Mouse (Mus musculus) CH12.LX (cell line): Measurements from ENCODE around the gene Slc12a6. TPM values are rescaled to one million over a fixed set of nuclear protein-coding genes. Genes with fewer than 3 reads are reported as not detected.

Source experiments
- DNase-seq: peaks from one replicate; pipeline ENCODE4 v3.0.0-alpha.2; 2013; ENCODE audit errors: extremely low read depth
- H3K27ac ChIP-seq: 2 replicates; pipeline ENCODE4 v1.5.1; 2012; ENCODE audit warnings: low read depth, mild to moderate bottlenecking, control low read depth, moderate library complexity; ENCODE audit not compliant: insufficient read depth
- H3K27me3 ChIP-seq: replicated peaks from 2 replicates; pipeline ENCODE3; 2012; ENCODE audit warnings: inconsistent platforms
- H3K36me3 ChIP-seq, 2 experiments: replicated peaks in 1 of 2; 2 replicates each; pipeline versions ENCODE3 to v1.6.1; 2012; ENCODE audit warnings: inconsistent platforms in 1 of 2, low read length in 1 of 2, mild to moderate bottlenecking in 1 of 2, mixed read lengths in 1 of 2, moderate library complexity in 1 of 2; ENCODE audit not compliant: control insufficient read depth in 1 of 2, insufficient read depth in 1 of 2
- H3K4me1 ChIP-seq, 2 experiments: 2 replicates each; pipeline ENCODE4 v1.6.1; 2012; ENCODE audit warnings: inconsistent platforms in 1 of 2, moderate library complexity in 1 of 2; ENCODE audit not compliant: insufficient read depth in 2 of 2, control insufficient read depth in 1 of 2
- H3K4me2 ChIP-seq: 2 replicates; pipeline ENCODE4 v1.6.1; 2012; ENCODE audit warnings: low read depth, mild to moderate bottlenecking, control low read depth; ENCODE audit not compliant: poor library complexity, insufficient read depth, severe bottlenecking
- H3K4me3 ChIP-seq, 3 experiments: fragments of 150-350 bp in 1 of 3; sonication (generic) in 1 of 3; replicated peaks in 1 of 3; 2 replicates each; pipeline versions ENCODE3 to v1.5.1; 2011 to 2012; ENCODE audit warnings: low read depth in 2 of 3, low read length in 2 of 3, mild to moderate bottlenecking in 2 of 3, moderate library complexity in 2 of 3, control low read depth in 1 of 3, improper control_type of control experiment in 1 of 3, inconsistent platforms in 1 of 3, mixed read lengths in 1 of 3; ENCODE audit not compliant: poor library complexity in 1 of 3
- H3K79me2 ChIP-seq: replicated peaks from 2 replicates; pipeline ENCODE4 v1.6.1; 2012; ENCODE audit warnings: mild to moderate bottlenecking, moderate library complexity; ENCODE audit not compliant: control insufficient read depth, poor library complexity, insufficient read depth, severe bottlenecking; ENCODE audit errors: extremely low read depth
- H3K9ac ChIP-seq: 2 replicates; pipeline ENCODE4 v1.6.1; 2012; ENCODE audit warnings: low read depth, mild to moderate bottlenecking, control low read depth, moderate library complexity; ENCODE audit not compliant: insufficient read depth
- H3K9me3 ChIP-seq: replicated peaks from 2 replicates; pipeline ENCODE3; 2012; ENCODE audit warnings: low read length, inconsistent platforms, mixed read lengths
- CHD1 ChIP-seq: IDR thresholded peaks from 2 replicates; pipeline ENCODE4 v1.6.1; 2012; ENCODE audit warnings: low read depth, low read length, improper control_type of control experiment, inconsistent platforms
- CTCF ChIP-seq, 2 experiments: IDR thresholded peaks in 1 of 2; conservative IDR thresholded peaks in 1 of 2; 2 replicates each; pipeline ENCODE4 v1.5.1; 2011 to 2012; ENCODE audit warnings: low read depth in 2 of 2, low read length in 2 of 2, improper control_type of control experiment in 1 of 2, inconsistent platforms in 1 of 2, mild to moderate bottlenecking in 1 of 2, moderate library complexity in 1 of 2
- E2F4 ChIP-seq: IDR thresholded peaks from 2 replicates; pipeline ENCODE4 v1.6.1; 2011; ENCODE audit warnings: low read depth, low read length, improper control_type of control experiment; ENCODE audit not compliant: insufficient replicate concordance
- EP300 ChIP-seq: IDR thresholded peaks from 2 replicates; pipeline ENCODE4 v1.6.1; 2011; ENCODE audit warnings: low read length, improper control_type of control experiment
- ETS1 ChIP-seq: conservative IDR thresholded peaks from 2 replicates; pipeline ENCODE4 v1.6.1; 2012; ENCODE audit warnings: low read depth, mild to moderate bottlenecking, inconsistent platforms, low read length, improper control_type of control experiment, moderate library complexity
- GABPA ChIP-seq: IDR thresholded peaks from 2 replicates; pipeline ENCODE4 v1.6.1; 2012; ENCODE audit warnings: low read depth, low read length, improper control_type of control experiment, inconsistent platforms; ENCODE audit not compliant: insufficient replicate concordance
- HCFC1 ChIP-seq: IDR thresholded peaks from 2 replicates; pipeline ENCODE4 v1.6.1; 2012; ENCODE audit warnings: low read depth, mild to moderate bottlenecking, inconsistent platforms, low read length, improper control_type of control experiment
- IRF4 ChIP-seq: IDR thresholded peaks from 2 replicates; pipeline ENCODE4 v1.6.1; 2014; ENCODE audit warnings: low read depth, mild to moderate bottlenecking, inconsistent platforms, low read length, improper control_type of control experiment
- JUN ChIP-seq: IDR thresholded peaks from 2 replicates; pipeline ENCODE4 v1.6.1; 2011; ENCODE audit warnings: low read depth, mild to moderate bottlenecking, low read length, improper control_type of control experiment, moderate library complexity; ENCODE audit not compliant: insufficient read depth
- JUND ChIP-seq: conservative IDR thresholded peaks from 2 replicates; pipeline ENCODE4 v1.6.1; 2011; ENCODE audit warnings: low read depth, low read length, improper control_type of control experiment
- KAT2A ChIP-seq: IDR thresholded peaks from 2 replicates; pipeline ENCODE4 v1.6.1; 2012; ENCODE audit warnings: low read length, improper control_type of control experiment, inconsistent platforms; ENCODE audit not compliant: insufficient replicate concordance
- MAX ChIP-seq: IDR thresholded peaks from 2 replicates; pipeline ENCODE4 v1.6.1; 2011; ENCODE audit warnings: low read length, improper control_type of control experiment
- MAZ ChIP-seq: IDR thresholded peaks from 2 replicates; pipeline ENCODE4 v1.6.1; 2012; ENCODE audit warnings: low read depth, mild to moderate bottlenecking, inconsistent platforms, low read length, improper control_type of control experiment, moderate library complexity
- MEF2A ChIP-seq: IDR thresholded peaks from 2 replicates; pipeline ENCODE4 v1.6.1; 2014; ENCODE audit warnings: low read depth, mild to moderate bottlenecking, inconsistent platforms, low read length, improper control_type of control experiment, borderline replicate concordance
- MXI1 ChIP-seq: IDR thresholded peaks from 2 replicates; pipeline ENCODE4 v1.6.1; 2011; ENCODE audit warnings: mild to moderate bottlenecking, low read depth, low read length, improper control_type of control experiment
- NELFE ChIP-seq: IDR thresholded peaks from 2 replicates; pipeline ENCODE4 v1.6.1; 2011; ENCODE audit warnings: low read depth, low read length, improper control_type of control experiment
- NRF1 ChIP-seq: IDR thresholded peaks from 2 replicates; pipeline ENCODE4 v1.6.1; 2014; ENCODE audit warnings: low read depth, mild to moderate bottlenecking, inconsistent platforms, low read length, improper control_type of control experiment, moderate library complexity
- PAX5 ChIP-seq: IDR thresholded peaks from 2 replicates; pipeline ENCODE4 v1.6.1; 2012; ENCODE audit warnings: low read length, inconsistent platforms, mixed read lengths
- POLR2A ChIP-seq: IDR thresholded peaks from 2 replicates; pipeline ENCODE4 v1.6.1; 2011; ENCODE audit warnings: low read depth, mild to moderate bottlenecking, improper control_type of control experiment, low read length
- POLR2AphosphoS2 ChIP-seq: IDR thresholded peaks from 2 replicates; pipeline ENCODE4 v1.6.1; 2011; ENCODE audit warnings: low read depth, low read length, improper control_type of control experiment
- RCOR1 ChIP-seq: conservative IDR thresholded peaks from 2 replicates; pipeline ENCODE4 v1.6.1; 2012; ENCODE audit warnings: low read depth, mild to moderate bottlenecking, inconsistent platforms, low read length, improper control_type of control experiment
- SIN3A ChIP-seq: IDR thresholded peaks from 2 replicates; pipeline ENCODE4 v1.6.1; 2012; ENCODE audit warnings: low read length, improper control_type of control experiment, inconsistent platforms
- SMC3 ChIP-seq: IDR thresholded peaks from 2 replicates; pipeline ENCODE4 v1.6.1; 2011; ENCODE audit warnings: low read depth, low read length, improper control_type of control experiment
- USF2 ChIP-seq: conservative IDR thresholded peaks from 2 replicates; pipeline ENCODE4 v1.6.1; 2011; ENCODE audit warnings: low read depth, low read length, improper control_type of control experiment
- ZMIZ1 ChIP-seq: IDR thresholded peaks from 2 replicates; pipeline ENCODE4 v1.6.1; 2012; ENCODE audit warnings: low read depth, mild to moderate bottlenecking, inconsistent platforms, low read length, improper control_type of control experiment
- dilution Hi-C: fragments of 300-500 bp; cut with MboI; formaldehyde crosslinking; loops from 2 replicates; pipeline ENCODE4 v1.14.3; 2020; ENCODE audit warnings: low sequenced_read_pairs; ENCODE audit not compliant: extremely low pct_unique_long_range_greater_than_20kb, extremely low pct_ligation_motif_present
- in situ Hi-C: fragments of 300-500 bp; cut with MboI; formaldehyde crosslinking; loops from 3 replicates; pipeline ENCODE4 v1.14.3; 2019; ENCODE audit warnings: low sequenced_read_pairs, low pct_ligation_motif_present, low pct_unique_long_range_greater_than_20kb, mixed read lengths
- polyA plus RNA-seq: library from polyadenylated mRNA; unstranded; fragments of >175 nt; gene quantifications from 2 replicates; pipeline ENCODE4 v1.2.1, GENCODE M21; 2012; ENCODE audit warnings: low read depth; ENCODE audit not compliant: insufficient read length
- total RNA-seq, 2 experiments: library from RNA; depleted of rRNA; stranded (reverse); fragments of 300-350 nt in 1 of 2; fragments of >200 nt in 1 of 2; gene quantifications; 2 replicates each; pipeline ENCODE4 v1.2.3; 2012 to 2014

Gene Slc12a6
- total and polyA plus RNA-seq, 3 experiments, result 7.8 to 14.8 (median 10.5) TPM

DNA sequence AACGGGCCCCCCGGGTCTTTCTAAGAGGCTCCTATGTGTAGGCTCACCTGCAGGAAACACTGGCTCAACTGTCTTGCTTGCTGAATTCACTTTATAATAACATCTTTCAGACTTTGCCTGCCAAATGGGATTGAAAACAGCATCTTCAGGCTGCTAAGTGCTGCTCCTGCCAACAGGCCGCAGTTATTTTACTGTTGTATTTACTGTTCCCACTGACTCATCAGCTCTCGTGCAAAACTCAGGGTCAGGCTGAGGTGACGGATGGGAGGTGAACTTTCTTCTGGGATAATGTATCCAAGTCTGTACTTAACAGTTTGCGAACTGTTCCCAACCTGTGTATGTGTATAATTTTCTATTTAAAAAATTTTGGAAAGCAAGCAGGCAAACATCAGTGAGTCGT, 53.3 kb downstream of the Slc12a6 start:
- no peak overlapping the region for H3K9ac ChIP-seq
- TF ChIP-seq NRF1, result no peak
- no peak for TF ChIP-seq POLR2A
- TF ChIP-seq SMC3, result no peak
- TF ChIP-seq NELFE, result no peak
- TF ChIP-seq CTCF (conservative IDR thresholded peaks at IDR 0.05 in 1 of 2, IDR thresholded peaks at IDR 0.05 in 1 of 2; ENCODE audit: low read depth in 2 of 2, low read length in 2 of 2), result no peak
- TF ChIP-seq GABPA, result no peak
- TF ChIP-seq EP300, result no peak
- no peak for TF ChIP-seq MAX
- no peak for TF ChIP-seq IRF4
- TF ChIP-seq, all 38 proteins: peak for 0
- H3K27me3 ChIP-seq, result no peaks in the 10 kb centered on the region
- H3K9me3 ChIP-seq, result no peaks in the 10 kb centered on the region
- no peak for DNase-seq
- H3K4me1 ChIP-seq, result no peaks in the 10 kb centered on the region
- H3K4me2 ChIP-seq, result no peak overlapping the region
- H3K27ac ChIP-seq, result no peak overlapping the region
- peaks cover 0 to 5% of the 10 kb centered on the region in 2 experiments for H3K36me3 ChIP-seq
- H3K4me3 ChIP-seq, result no peak overlapping the region
- dilution Hi-C loops (no loop called here), in situ Hi-C loops (no loop called here)
- H3K79me2 ChIP-seq, result no peaks in the 10 kb centered on the region

DNA sequence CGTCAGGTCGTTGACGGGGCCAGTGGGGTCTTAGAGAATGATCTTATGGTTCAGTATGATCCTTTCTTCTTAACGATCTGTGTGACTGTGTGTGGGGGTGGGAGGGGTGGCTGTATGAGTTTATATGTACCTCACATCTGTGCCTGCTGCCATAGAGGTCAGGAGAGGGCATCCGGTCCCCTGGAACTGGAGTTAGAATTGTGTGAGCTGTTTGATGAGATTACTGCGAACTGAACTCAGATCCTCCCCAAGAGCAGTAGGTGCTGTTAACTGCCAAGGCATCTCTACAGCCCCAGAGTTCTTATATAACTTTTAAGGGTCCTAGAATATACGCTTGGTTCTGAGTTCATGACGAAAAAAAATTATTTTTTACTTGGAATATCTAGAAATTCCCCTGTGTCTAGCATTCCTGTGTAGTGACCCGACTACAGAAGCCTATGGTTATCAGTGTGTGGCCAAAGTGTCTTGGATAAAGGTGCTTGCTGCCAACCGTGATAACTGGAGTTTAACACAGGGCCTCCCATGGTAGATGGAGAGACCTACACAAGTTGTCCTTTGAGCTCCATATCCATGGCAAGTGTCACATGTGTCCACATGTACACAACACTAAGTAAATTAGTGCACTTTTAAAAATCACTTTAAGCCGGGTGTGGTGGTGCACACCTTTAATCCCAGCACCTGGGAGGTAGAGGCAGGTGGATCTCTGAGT, 62.6 kb downstream of the Slc12a6 start:
- H3K4me3 ChIP-seq, result no peak overlapping the region
- no peak overlapping the region for H3K4me2 ChIP-seq
- in situ Hi-C loops, result no loop called here
- dilution Hi-C loops, result no loop called here
- no peaks in the 10 kb centered on the region for H3K9me3 ChIP-seq
- peaks cover 5 to 10% of the 10 kb centered on the region in 2 experiments for H3K36me3 ChIP-seq
- TF ChIP-seq KAT2A, result no peak
- no peak for TF ChIP-seq IRF4
- TF ChIP-seq RCOR1, result no peak
- TF ChIP-seq HCFC1, result no peak
- no peak for TF ChIP-seq SIN3A
- TF ChIP-seq ZMIZ1, result no peak
- TF ChIP-seq JUN, result no peak
- no peak for TF ChIP-seq USF2
- no peak for TF ChIP-seq MXI1
- TF ChIP-seq MEF2A, result no peak
- no peak for TF ChIP-seq POLR2AphosphoS2
- no peak for TF ChIP-seq ETS1
- TF ChIP-seq CTCF (conservative IDR thresholded peaks at IDR 0.05 in 1 of 2, IDR thresholded peaks at IDR 0.05 in 1 of 2; ENCODE audit: low read depth in 2 of 2, low read length in 2 of 2), result no peak
- TF ChIP-seq CHD1, result no peak
- no peak for TF ChIP-seq E2F4
- no peak for TF ChIP-seq MAZ
- no peak for TF ChIP-seq JUND
- TF ChIP-seq SMC3, result no peak
- no peak for TF ChIP-seq PAX5
- no peak for DNase-seq
- no peaks in the 10 kb centered on the region for H3K4me1 ChIP-seq
- H3K9ac ChIP-seq, result no peak overlapping the region
- no peak overlapping the region for H3K27ac ChIP-seq
- H3K27me3 ChIP-seq, result no peaks in the 10 kb centered on the region
- H3K79me2 ChIP-seq, result no peaks in the 10 kb centered on the region
